Mouse (Mus musculus) neural tube, embryonic 11.5 days (tissue): ENCODE results near the gene Cd300lf. TPM values are rescaled to one million over a fixed set of nuclear protein-coding genes. Genes with fewer than 3 reads are reported as not detected.

Experiments used
- ATAC-seq: fragments of 200-750 bp; cut with Nextera tagmentation; 2 replicates; pipeline ENCODE4 v1.8.0; 2017; ENCODE audit warnings: moderate number of reproducible peaks, mild to moderate bottlenecking, moderate TSS enrichment, moderate library complexity; ENCODE audit not compliant: insufficient read depth, low FRiP score, low TSS enrichment
- DNase-seq: peaks from one replicate; pipeline ENCODE4 v3.0.0-alpha.2; 2015; ENCODE audit warnings: low spot score
- H3K27ac ChIP-seq: fragments of 300-500 bp; sonication (generic); 2 replicates; pipeline ENCODE4 v1.5.1; 2014; ENCODE audit warnings: low read depth, mild to moderate bottlenecking, low read length
- H3K27me3 ChIP-seq: fragments of 300-500 bp; sonication (generic); 2 replicates; pipeline ENCODE4 v1.6.1; 2014; ENCODE audit warnings: mild to moderate bottlenecking, low read length, mixed read lengths; ENCODE audit not compliant: control insufficient read depth, insufficient read depth
- H3K36me3 ChIP-seq: fragments of 300-500 bp; sonication (generic); 2 replicates; pipeline ENCODE4 v1.6.1; 2014; ENCODE audit warnings: mild to moderate bottlenecking, low read length, moderate library complexity, mixed read lengths; ENCODE audit not compliant: control insufficient read depth, insufficient read depth
- H3K4me1 ChIP-seq: fragments of 300-500 bp; sonication (generic); 2 replicates; pipeline ENCODE4 v1.6.1; 2014; ENCODE audit warnings: low read length, mixed read lengths; ENCODE audit not compliant: control insufficient read depth, insufficient read depth
- H3K4me2 ChIP-seq: fragments of 300-500 bp; sonication (generic); 2 replicates; pipeline ENCODE4 v1.6.1; 2014; ENCODE audit warnings: low read depth, mild to moderate bottlenecking, moderate library complexity
- H3K4me3 ChIP-seq: fragments of 300-500 bp; sonication (generic); 2 replicates; pipeline ENCODE4 v1.5.1; 2014; ENCODE audit warnings: low read depth, low read length
- H3K9ac ChIP-seq: fragments of 300-500 bp; sonication (generic); 2 replicates; pipeline ENCODE4 v1.6.1; 2014; ENCODE audit warnings: mild to moderate bottlenecking, low read length
- H3K9me3 ChIP-seq: fragments of 300-500 bp; sonication (generic); 2 replicates; pipeline ENCODE4 v1.6.1; 2016; ENCODE audit warnings: low read length; ENCODE audit not compliant: control insufficient read depth
- WGBS: fragments of 180-500 bp; shearing (Covaris S2); extraction: QIAGEN DNeasy Blood & Tissue Kit; methylation state at CpG from one replicate; pipeline ENCODE4 v1.1.7; 2014; 5-methylcytosine and 5-hydroxymethylcytosine counted together
- polyA plus RNA-seq: library from polyadenylated mRNA; unstranded; fragments of >200 nt; fragmentation: Nextera tagmentation; extraction: Ambion mirVana; gene quantifications from 2 replicates; pipeline ENCODE4 v1.2.1, GENCODE M21; 2014

Cd300lf gene
- polyA plus RNA-seq, 1 experiment from 2014 or later, result not detected

DNA sequence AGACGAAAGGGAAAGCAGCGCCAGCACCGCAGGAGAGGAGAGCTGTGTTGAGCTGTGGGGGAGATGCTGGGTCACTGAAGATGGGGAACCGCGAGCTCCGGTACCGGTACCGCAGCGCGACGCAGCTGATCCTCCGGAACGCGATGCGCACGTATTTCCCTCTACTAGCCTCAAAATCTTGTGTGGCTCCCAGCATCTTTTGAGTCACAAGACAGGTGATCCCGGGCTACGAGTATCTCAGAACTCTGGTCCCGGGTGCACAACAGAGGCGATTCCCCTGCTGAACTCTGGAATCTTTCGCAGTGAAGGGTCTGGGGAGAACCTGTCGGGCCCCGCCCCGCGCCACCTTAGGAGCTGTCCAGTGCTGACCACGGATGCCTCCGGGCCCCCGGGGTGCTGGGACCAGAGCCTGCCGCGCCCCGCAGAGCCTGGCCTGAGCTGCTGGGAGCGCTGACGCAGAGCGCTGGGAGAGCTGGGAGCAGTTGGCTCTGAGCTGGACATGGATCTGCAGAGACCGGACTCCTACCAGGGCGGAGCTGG is 42.4 kb downstream of the Cd300lf start, which contains the start of gene Rab37:
TSS of gene Rab37 (plus strand) at position 70 of the 540 bp plus-strand sequence.
- no peak within 1 kb of the TSS for H3K9ac ChIP-seq
- no peaks in the 10 kb centered on the region for H3K9me3 ChIP-seq
- ATAC-seq (no peak), DNase-seq (no peak)
- H3K36me3 ChIP-seq, result no peaks in the 10 kb centered on the region
- no peaks in the 10 kb centered on the region for H3K4me1 ChIP-seq
- H3K4me2 ChIP-seq, result peak within 1 kb of the TSS; percentile 43
- peak within 1 kb of the TSS; percentile 27 for H3K4me3 ChIP-seq
- peaks cover 17% of the 10 kb centered on the region for H3K27me3 ChIP-seq
- 2% methylated on average over 36 of the region's 36 CpGs for WGBS
- no peak within 1 kb of the TSS for H3K27ac ChIP-seq

DNA sequence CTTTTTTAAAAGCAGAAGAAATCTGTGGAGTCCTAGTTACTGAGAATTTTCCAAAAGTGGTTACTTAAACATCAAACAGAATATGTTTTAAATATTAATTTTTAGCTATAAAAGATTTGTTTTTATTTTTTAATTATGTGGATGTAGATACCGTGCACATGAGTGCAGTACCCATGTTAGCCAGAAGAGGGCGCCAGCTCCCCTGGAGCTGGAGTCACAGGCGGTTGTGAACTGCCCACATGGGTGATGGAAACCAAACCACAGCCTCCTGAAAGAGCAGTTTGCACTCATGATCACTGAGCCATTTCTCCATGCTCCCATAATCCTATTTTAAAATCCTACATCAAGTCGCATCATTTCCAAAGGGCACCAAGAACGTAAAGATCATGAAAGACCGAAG is 43.9 kb downstream of the Cd300lf start:
- H3K9ac ChIP-seq, result no peak overlapping the region
- H3K36me3 ChIP-seq, result no peaks in the 10 kb centered on the region
- DNase-seq, result no peak
- 68% methylated on average over 6 of the region's 6 CpGs for WGBS
- no peak overlapping the region for H3K4me3 ChIP-seq
- no peak overlapping the region for H3K27ac ChIP-seq
- H3K4me1 ChIP-seq, result no peaks in the 10 kb centered on the region
- no peaks in the 10 kb centered on the region for H3K9me3 ChIP-seq
- no peak for ATAC-seq
- no peak overlapping the region for H3K4me2 ChIP-seq
- H3K27me3 ChIP-seq, result peaks cover 17% of the 10 kb centered on the region

GRCm38 (mm10) chr11:115086213-115086612 is 47.6 kb downstream of the Cd300lf start:
- peaks cover 2% of the 10 kb centered on the region; the same call in 1 of the 2 replicates for H3K27me3 ChIP-seq
- H3K9me3 ChIP-seq, result no peaks in the 10 kb centered on the region
- WGBS, result 57% methylated on average over 7 of the region's 7 CpGs
- H3K9ac ChIP-seq, result no peak overlapping the region
- H3K4me3 ChIP-seq, result no peak overlapping the region
- no peaks in the 10 kb centered on the region for H3K4me1 ChIP-seq
- no peak overlapping the region for H3K27ac ChIP-seq
- no peak overlapping the region for H3K4me2 ChIP-seq
- H3K36me3 ChIP-seq, result no peaks in the 10 kb centered on the region
- no peak for DNase-seq
- no peak for ATAC-seq

DNA sequence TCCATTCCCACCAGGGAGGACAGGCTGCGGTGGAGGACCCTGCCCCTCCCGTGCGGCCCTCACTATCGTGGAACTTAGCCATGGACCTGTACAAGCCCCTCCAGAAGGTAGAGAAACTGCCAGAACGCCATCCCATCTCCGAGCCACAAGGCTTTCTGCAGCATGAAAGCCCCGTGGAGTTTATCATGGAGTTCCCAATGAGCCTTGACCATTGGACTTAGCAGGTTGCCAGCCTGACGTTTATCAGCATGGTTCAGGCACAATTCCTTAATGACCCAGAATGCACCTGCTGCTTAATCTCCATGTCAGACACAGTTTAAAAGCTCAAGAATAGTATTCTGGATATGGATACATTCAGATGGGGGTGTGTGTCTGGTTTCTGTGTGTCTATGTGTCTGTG is 48.7 kb downstream of the Cd300lf start:
- no peak overlapping the region for H3K4me2 ChIP-seq
- H3K4me3 ChIP-seq, result no peak overlapping the region
- no peaks in the 10 kb centered on the region for H3K36me3 ChIP-seq
- ATAC-seq, result no peak
- no peaks in the 10 kb centered on the region for H3K27me3 ChIP-seq
- no peaks in the 10 kb centered on the region for H3K4me1 ChIP-seq
- H3K9ac ChIP-seq, result no peak overlapping the region
- DNase-seq, result no peak
- no peak overlapping the region; the same call in 1 of the 2 replicates for H3K27ac ChIP-seq
- no peaks in the 10 kb centered on the region for H3K9me3 ChIP-seq
- WGBS, result 59% methylated on average over 8 of the region's 8 CpGs

DNA sequence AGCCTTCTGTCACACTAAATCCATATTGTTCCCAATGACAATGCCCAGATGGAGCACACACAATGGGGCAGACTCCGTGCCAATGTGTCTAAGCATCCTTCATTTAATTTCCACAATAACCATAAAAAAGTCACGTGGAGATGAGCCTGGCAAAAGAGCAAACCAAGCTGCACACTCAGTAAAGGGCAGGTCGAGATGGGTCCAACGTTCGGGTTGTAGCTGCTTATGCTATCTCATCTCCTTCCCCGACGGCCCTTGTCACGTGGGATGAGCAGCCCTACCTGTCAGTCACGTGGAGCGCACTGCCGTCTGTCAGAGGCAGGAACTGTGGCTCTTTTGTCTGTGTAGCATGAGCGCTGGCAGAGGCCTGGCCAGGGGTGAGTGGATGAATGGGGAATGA is 49.2 kb downstream of the Cd300lf start:
- no peak for ATAC-seq
- H3K4me2 ChIP-seq, result no peak overlapping the region
- 39% methylated on average over 12 of the region's 12 CpGs for WGBS
- no peaks in the 10 kb centered on the region for H3K27me3 ChIP-seq
- no peaks in the 10 kb centered on the region for H3K9me3 ChIP-seq
- H3K4me1 ChIP-seq, result no peaks in the 10 kb centered on the region
- H3K9ac ChIP-seq, result no peak overlapping the region
- DNase-seq, result no peak
- no peak overlapping the region; the same call in 1 of the 2 replicates for H3K27ac ChIP-seq
- H3K36me3 ChIP-seq, result no peaks in the 10 kb centered on the region
- no peak overlapping the region for H3K4me3 ChIP-seq

GRCm38 (mm10) chr11:115083376-115084139 is 50.2 kb downstream of the Cd300lf start:
- ATAC-seq, result no peak
- WGBS, result 50% methylated on average over 18 of the region's 18 CpGs
- no peaks in the 10 kb centered on the region for H3K9me3 ChIP-seq

DNA sequence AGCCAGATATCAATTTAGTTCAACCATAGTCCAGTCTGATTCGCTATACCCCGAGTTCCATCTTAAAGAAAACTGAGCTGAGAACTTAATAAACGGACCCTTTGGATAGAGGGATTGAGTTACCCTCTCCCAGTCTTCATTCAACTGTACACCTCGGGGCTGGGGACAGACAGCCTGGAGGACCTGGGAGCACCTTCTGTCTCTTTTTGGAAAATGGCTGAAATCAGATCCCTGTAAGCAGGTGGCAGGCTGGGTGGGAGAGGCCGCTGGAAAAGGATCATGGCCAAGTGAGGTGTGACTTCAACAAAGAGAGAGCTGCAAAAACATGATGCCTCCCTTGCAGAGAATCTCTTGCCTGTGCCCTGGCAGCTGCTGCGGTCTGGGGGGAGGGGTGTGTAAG is 51.6 kb downstream of the Cd300lf start:
- H3K27me3 ChIP-seq, result no peaks in the 10 kb centered on the region
- WGBS, result 71% methylated on average over 6 of the region's 6 CpGs
- no peaks in the 10 kb centered on the region for H3K4me1 ChIP-seq
- H3K4me3 ChIP-seq, result no peak overlapping the region
- H3K4me2 ChIP-seq, result no peak overlapping the region
- H3K36me3 ChIP-seq, result no peaks in the 10 kb centered on the region
- H3K9me3 ChIP-seq, result no peaks in the 10 kb centered on the region
- no peak for ATAC-seq
- H3K27ac ChIP-seq, result no peak overlapping the region
- no peak overlapping the region for H3K9ac ChIP-seq
- no peak for DNase-seq

More at GRCm38 (mm10) chr11:115083376-115084139, 50.2 kb downstream of the Cd300lf start:
- peak; percentile 79 for DNase-seq
- Histone ChIP-seq H3K27ac (no peak overlapping the region), H3K9ac (no peak overlapping the region), H3K4me3 (no peak overlapping the region), H3K36me3 (no peaks in the 10 kb centered on the region), H3K4me2 (no peak overlapping the region), H3K4me1 (no peaks in the 10 kb centered on the region), H3K27me3 (no peaks in the 10 kb centered on the region)

DNA sequence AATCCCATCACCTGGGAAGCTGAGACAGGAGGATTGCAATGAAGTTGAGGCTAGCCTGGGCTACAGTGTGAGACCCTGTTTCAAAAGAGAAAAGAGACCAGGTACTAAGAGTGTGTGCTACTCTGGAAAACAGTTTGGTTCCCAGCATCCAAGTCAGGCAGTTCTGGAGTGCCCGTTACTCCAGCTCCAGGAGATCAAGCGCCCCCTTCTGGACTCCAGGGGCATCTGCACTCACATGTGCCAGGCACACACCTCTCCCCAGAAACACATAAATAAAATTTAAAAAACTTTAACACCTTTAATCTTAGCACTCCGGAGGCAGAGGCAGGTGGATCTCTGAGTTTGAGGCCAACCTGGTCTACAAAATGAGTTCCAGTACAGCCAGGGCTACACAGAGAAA is 52.4 kb downstream of the Cd300lf start:
- H3K36me3 ChIP-seq, result no peaks in the 10 kb centered on the region
- 65% methylated on average over 3 of the region's 3 CpGs for WGBS
- no peak for DNase-seq

DNA sequence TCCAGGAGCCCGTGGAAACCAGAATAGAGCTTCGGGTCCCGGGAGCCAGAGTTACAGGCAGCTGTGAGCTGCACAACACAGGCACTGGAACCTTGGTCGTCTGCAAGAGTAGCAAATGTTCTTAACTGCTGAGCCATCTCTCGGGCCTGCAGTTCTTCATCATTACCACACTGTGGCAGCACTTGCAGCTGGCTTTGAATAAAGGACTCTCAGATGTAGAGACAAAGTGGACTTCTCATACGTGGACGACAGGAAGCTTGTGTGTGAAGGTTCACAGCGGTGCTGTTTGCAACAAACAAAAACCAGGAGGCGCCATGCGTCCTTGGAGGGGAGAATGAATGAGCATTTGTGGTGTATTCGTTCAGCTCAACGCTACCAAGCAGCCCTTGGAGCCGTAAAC is 52.9 kb downstream of the Cd300lf start:
- no peak for ATAC-seq
- DNase-seq, result peak; percentile 68
- Histone ChIP-seq H3K4me1 (no peaks in the 10 kb centered on the region), H3K9me3 (no peaks in the 10 kb centered on the region), H3K4me2 (no peak overlapping the region), H3K4me3 (no peak overlapping the region), H3K9ac (no peak overlapping the region), H3K36me3 (no peaks in the 10 kb centered on the region), H3K27ac (no peak overlapping the region), H3K27me3 (no peaks in the 10 kb centered on the region)
- WGBS, result 32% methylated on average over 13 of the region's 13 CpGs

More for the DNA sequence above, 52.4 kb downstream of the Cd300lf start:
- H3K9me3 ChIP-seq, result no peaks in the 10 kb centered on the region
- no peak for ATAC-seq
- H3K4me2 ChIP-seq, result no peak overlapping the region
- H3K4me3 ChIP-seq, result no peak overlapping the region
- H3K27ac ChIP-seq, result no peak overlapping the region
- no peaks in the 10 kb centered on the region for H3K27me3 ChIP-seq
- no peak overlapping the region for H3K9ac ChIP-seq
- H3K4me1 ChIP-seq, result no peaks in the 10 kb centered on the region
